Mouse (Mus musculus): ENCODE measurements at regions not wholly inside any gene's neighbourhood (a gene's known extent, or its start where the extent isn't known, plus 50 kb on each side); places are given as distances from the start of the nearest gene placed in this dataset.
"Not testable (repeated sequence)": the region's sequence is repeated elsewhere in the genome, so short reads cannot be mapped to it uniquely, and the experiment has no call there.

DNA sequence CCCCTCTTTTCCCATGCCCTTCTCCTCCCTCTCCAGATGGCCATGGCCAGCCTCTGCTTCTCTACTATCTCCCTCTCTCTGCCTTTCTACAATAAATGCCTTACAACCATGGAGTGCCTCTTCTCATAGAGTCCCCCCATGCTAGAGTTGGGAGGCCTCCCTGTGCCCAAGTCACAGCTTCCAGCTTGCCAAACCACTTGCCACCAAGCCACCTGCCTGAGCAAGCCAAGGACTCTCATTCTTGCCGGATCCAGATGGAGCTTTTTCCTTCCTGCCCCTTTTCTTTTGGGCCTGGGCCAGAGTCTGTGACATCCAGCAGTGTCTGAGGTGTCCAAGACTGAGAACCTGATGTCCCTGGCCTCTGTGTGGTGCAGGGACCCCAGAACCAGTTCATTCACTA is 367.4 kb upstream of the Arhgap42 start:
- DNase-seq (ENCODE audit: extremely low spot score, low read depth, low spot score) = no peak

GRCm38 (mm10) chr9:9591263-9591662 is 352.4 kb upstream of the Arhgap42 start:
- DNase-seq (ENCODE audit: extremely low spot score, low read depth, low spot score) = no peak

- no peak for DNase-seq (ENCODE audit: extremely low spot score, low read depth, low spot score)
Measured at GRCm38 (mm10) chr9:9583011-9583605, 344.2 kb upstream of the Arhgap42 start.

DNA sequence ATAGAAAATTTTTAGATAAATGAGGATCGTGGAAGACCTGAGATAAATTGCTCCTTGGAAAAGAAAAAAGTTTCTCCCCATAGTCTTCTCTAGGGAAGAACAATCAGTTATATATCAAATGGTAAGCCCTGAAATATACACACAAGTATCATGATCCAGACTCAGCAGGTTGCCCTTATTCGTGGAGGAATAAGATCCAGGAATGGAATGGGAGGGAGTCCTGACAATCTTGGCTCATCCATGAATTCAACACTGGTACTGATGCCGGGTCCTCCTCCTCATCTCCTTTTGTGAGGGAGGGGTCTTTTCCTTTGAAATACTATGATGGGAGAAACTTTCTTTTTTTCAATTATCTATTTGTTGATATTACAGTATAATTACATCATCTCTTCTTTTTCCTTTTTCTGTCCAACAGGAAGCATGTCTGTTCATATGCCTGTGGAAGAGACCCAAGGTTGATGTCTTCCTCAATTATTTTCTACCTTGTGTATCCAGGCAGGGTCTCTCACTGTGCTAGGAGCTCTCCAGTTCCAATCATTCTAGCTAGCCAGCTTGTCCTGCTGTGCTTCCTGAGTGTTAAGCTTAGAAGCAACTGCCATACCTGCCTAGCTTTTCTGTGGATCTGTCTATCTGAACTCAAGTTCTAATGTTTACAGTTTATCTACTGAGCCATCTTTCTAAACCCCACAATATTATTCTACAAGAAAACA is 343.6 kb upstream of the Arhgap42 start:
- DNase-seq (ENCODE audit: extremely low spot score, low read depth, low spot score) = no peak

- DNase-seq (ENCODE audit: extremely low spot score, low read depth, low spot score) = no peak
Measured at GRCm38 (mm10) chr9:9568040-9568649, 329.2 kb upstream of the Arhgap42 start.

DNA sequence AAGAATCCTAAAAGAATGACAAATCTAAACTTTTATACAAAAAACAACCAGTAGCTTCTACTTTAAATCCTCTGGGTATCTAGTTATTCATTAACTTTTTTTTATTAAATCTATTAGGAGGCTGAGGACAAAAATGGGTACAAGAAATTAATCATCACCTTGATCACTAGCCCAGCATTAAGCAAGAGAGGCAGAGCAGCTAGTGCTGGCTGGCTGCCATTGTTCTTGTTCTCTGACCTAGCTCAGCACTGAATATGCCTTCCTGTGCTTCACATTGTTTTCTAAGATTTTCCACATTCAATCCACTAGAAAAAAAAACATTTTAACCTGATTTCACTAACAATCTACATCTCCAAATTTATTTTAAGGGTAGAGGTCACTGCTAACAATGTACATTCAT is 325.6 kb upstream of the Arhgap42 start:
- DNase-seq (ENCODE audit: extremely low spot score, low read depth, low spot score) = no peak

GRCm38 (mm10) chr9:9548657-9549056 is 309.8 kb upstream of the Arhgap42 start:
- no peak for DNase-seq (ENCODE audit: extremely low spot score, low read depth, low spot score)

- DNase-seq (ENCODE audit: extremely low spot score, low read depth, low spot score) = no peak
Measured at GRCm38 (mm10) chr9:9547570-9547969, 308.7 kb upstream of the Arhgap42 start.

- no peak for DNase-seq (ENCODE audit: extremely low spot score, low read depth, low spot score)
Measured at GRCm38 (mm10) chr9:9547121-9547520, 308.2 kb upstream of the Arhgap42 start.

DNA sequence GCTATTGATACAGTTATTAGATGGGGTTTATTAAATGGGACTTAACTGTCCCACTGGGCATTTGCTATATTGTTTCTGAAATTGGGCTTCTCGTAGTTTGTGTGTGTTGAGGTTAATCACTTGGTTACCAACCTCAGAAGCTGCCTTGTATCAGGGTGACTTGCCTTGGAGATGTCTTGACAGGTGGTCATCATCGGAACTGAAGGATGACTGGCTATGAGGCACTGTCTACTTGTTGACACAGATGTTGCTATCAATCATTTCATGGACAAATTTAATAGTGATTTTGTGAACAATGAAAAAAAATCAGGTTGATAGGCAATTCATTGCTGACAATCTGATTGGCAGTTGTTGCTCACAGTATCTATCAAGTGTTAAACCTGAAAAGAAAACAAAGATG is 261.4 kb upstream of the Arhgap42 start:
- no peak for DNase-seq (ENCODE audit: extremely low spot score, low read depth, low spot score)

GRCm38 (mm10) chr9:9493594-9494182 is 254.8 kb upstream of the Arhgap42 start:
- DNase-seq (ENCODE audit: extremely low spot score, low read depth, low spot score) = no peak

GRCm38 (mm10) chr9:9477145-9477544 is 238.2 kb upstream of the Arhgap42 start:
- DNase-seq (ENCODE audit: extremely low spot score, low read depth, low spot score) = no peak

- DNase-seq (ENCODE audit: extremely low spot score, low read depth, low spot score) = no peak
Measured at GRCm38 (mm10) chr9:9475009-9475744, 236.3 kb upstream of the Arhgap42 start.

GRCm38 (mm10) chr9:9444213-9444612 is 205.3 kb upstream of the Arhgap42 start:
- DNase-seq (ENCODE audit: extremely low spot score, low read depth, low spot score) = no peak

DNA sequence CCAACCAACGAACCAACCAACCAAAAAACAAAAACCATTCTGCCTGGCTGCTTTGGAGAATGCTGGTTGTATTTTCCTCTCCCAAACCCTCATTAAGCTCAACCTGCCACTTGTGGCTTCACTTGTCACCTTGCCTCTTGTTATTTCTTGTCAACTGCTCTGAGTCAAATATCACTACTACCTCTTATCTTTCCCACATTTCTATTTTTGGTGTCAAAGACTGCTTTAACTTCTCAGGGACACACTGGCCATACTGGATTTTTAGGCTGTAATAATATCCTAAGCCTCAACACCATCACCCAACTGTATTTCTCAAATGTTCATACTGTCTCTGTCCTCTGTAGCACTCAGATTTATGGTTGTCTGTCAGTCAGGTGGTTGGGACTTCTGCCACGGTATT is 181.4 kb upstream of the Arhgap42 start:
- DNase-seq (ENCODE audit: extremely low spot score, low read depth, low spot score) = no peak

DNA sequence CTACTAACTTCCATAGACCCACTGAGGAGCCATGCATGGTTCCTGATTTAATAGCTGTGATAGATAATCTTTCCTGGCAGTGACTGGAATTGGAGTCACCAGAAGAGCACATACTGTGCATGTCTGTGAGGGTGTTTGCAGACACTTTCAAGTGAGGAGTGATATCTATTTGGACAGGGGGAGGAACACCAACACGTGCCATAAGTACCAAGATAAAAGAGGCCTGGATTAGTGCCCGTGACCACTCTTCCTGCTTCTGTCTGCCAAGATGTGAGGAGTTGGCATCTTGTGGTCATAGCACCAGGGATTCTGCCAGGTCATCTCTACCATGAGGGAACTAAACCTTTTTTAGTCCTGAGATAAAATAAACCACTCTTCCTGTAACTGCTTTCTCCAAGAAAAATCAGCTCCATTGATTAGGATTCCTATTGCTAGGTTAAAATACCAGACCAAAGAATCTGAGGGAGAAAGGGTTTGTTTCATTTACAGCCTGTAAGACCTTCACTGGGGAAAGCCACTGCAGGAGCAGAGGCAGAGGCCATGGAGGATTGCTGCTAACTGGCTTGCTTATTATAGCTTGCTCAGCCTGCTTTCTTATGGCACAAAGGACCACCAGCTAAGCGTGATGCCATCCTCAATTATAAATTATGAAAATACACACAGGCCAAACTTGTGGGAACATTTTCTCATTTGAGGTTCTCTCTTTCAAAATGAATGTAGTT is 173.7 kb upstream of the Arhgap42 start:
- DNase-seq (ENCODE audit: extremely low spot score, low read depth, low spot score) = no peak

GRCm38 (mm10) chr9:9394190-9394589 is 155.3 kb upstream of the Arhgap42 start:
- DNase-seq (ENCODE audit: extremely low spot score, low read depth, low spot score) = not testable (repeated sequence)

GRCm38 (mm10) chr9:9376650-9377189 is 137.8 kb upstream of the Arhgap42 start:
- no peak for DNase-seq (ENCODE audit: extremely low spot score, low read depth, low spot score)

DNA sequence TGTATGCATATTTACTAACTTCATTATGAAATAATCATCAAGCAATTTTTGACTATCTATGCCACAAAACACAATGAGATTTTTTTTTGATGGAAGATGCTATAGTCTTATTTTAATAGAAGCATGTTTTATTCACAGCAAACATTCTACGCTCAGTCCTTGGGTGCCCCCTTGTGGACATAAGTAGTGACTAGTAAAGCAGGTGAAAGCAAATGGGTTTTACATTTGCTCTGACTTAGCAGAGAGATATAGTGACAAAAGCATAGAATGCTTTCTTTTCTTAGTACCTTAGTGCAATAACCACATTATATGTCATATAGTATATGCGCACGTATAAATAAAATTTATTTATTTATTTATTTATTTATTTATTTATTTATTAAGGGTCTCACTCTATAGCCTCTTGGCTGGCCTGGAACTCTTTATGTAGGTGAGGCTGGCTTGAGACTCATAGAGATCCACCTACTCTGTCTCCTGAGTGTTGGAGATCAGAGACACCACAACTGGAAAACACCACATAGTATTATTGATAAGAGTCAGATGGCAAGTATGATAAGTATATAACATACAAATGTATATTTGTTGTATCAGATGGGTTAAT is 136.5 kb upstream of the Arhgap42 start:
- peak; percentile 33 for DNase-seq (ENCODE audit: extremely low spot score, low read depth, low spot score)

GRCm38 (mm10) chr9:9372594-9372993 is 133.7 kb upstream of the Arhgap42 start:
- no peak for DNase-seq (ENCODE audit: extremely low spot score, low read depth, low spot score)

Measured in hindlimb bud, embryonic 11.5 days (tissue).